Mouse (Mus musculus) G1E (cell line): ENCODE data around the gene Nos1. TPM values are rescaled to one million over a fixed set of nuclear protein-coding genes. Genes with fewer than 3 reads are reported as not detected.

Experiments
- ATAC-seq: 2 replicates; pipeline ENCODE4 v1.8.0; 2016; ENCODE audit warnings: mild to moderate bottlenecking; ENCODE audit not compliant: insufficient number of reproducible peaks, poor library complexity, low FRiP score, severe bottlenecking; ENCODE audit errors: extremely low read depth
- DNase-seq: peaks from one replicate; pipeline ENCODE4 v3.0.0; 2012; ENCODE audit warnings: low spot score
- H3K27me3 ChIP-seq: 2 replicates; pipeline ENCODE4 v1.6.1; 2012; ENCODE audit warnings: mild to moderate bottlenecking, low read length, inconsistent platforms; ENCODE audit not compliant: insufficient read depth
- H3K36me3 ChIP-seq: replicated peaks from 2 replicates; pipeline ENCODE3; 2012; ENCODE audit warnings: mild to moderate bottlenecking, inconsistent platforms
- H3K4me1 ChIP-seq: 2 replicates; pipeline ENCODE4 v1.6.1; 2012; ENCODE audit warnings: low read depth, low read length, inconsistent platforms, mixed read lengths; ENCODE audit not compliant: insufficient read depth
- H3K4me3 ChIP-seq: 2 replicates; pipeline ENCODE4 v1.5.1; 2012; ENCODE audit warnings: low read depth, mild to moderate bottlenecking, inconsistent platforms, low read length, moderate library complexity, mixed read lengths
- H3K9me3 ChIP-seq: replicated peaks from 2 replicates; pipeline ENCODE4 v1.6.1; 2012; ENCODE audit warnings: inconsistent platforms
- CTCF ChIP-seq: IDR thresholded peaks from 2 replicates; pipeline ENCODE4 v1.5.1; 2012; ENCODE audit warnings: low read depth, low read length, inconsistent platforms, mixed read lengths
- GATA1 ChIP-seq: IDR thresholded peaks from 2 replicates; pipeline ENCODE4 v1.6.1; 2012; ENCODE audit warnings: borderline replicate concordance, low read length, inconsistent platforms, mixed read lengths
- GATA2 ChIP-seq: IDR thresholded peaks from 2 replicates; pipeline ENCODE4 v1.6.1; 2012; ENCODE audit warnings: low read depth, low read length, inconsistent platforms, borderline replicate concordance
- POLR2AphosphoS5 ChIP-seq: IDR thresholded peaks from 2 replicates; pipeline ENCODE4 v1.6.1; 2012; ENCODE audit warnings: low read depth, low read length, inconsistent platforms; ENCODE audit not compliant: insufficient replicate concordance
- TAL1 ChIP-seq: conservative IDR thresholded peaks from 2 replicates; pipeline ENCODE4 v1.6.1; 2012; ENCODE audit warnings: low read depth, low read length, inconsistent platforms, mixed read lengths
- polyA plus RNA-seq: library from polyadenylated mRNA; stranded (reverse); fragments of >175 nt; gene quantifications from 2 replicates; pipeline ENCODE4 v1.2.3, GENCODE M21; 2012
- total RNA-seq, 2 experiments: library from RNA; stranded (forward) in 1 of 2; stranded (reverse) in 1 of 2; fragments of 200-1000 nt in 1 of 2; fragments of >200 nt in 1 of 2; fragmentation: Nextera tagmentation in 1 of 2; gene quantifications; 2 replicates each; pipeline ENCODE4 v1.2.3; 2014 to 2017

Nos1 gene
- total and polyA plus RNA-seq, 3 experiments = 0.05 TPM; not detected in 2

GRCm38 (mm10) chr5:117825336-117825735 lies 44.5 kb downstream of the Nos1 start:
- TF ChIP-seq CTCF (no peak), GATA1 (no peak), TAL1 (no peak), GATA2 (no peak), POLR2AphosphoS5 (no peak)
- Histone ChIP-seq H3K4me3 (no peak overlapping the region), H3K36me3 (no peaks in the 10 kb centered on the region), H3K27me3 (no peaks in the 10 kb centered on the region), H3K9me3 (peaks cover 85% of the 10 kb centered on the region), H3K4me1 (no peaks in the 10 kb centered on the region)
- DNase-seq (no peak), ATAC-seq (no peak)

DNA sequence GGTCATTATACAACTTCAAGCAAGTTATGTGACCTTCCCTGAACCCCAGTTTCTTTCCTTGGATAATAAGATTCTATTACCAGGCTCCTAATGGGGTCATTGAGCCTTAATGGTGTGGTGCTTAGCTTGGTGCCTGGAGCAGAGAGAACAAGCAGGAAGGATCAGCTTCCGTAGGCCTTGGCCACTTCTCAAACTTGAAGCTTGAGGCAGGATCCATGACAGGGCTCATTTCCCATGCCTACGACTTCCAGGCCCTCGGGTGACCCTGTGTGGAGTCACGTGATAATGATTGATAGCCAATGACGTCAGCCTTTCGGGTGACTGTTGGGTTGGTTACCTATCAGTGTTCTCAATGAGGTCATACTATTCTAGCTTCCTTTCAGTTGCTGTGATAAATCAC lies 46.5 kb downstream of the Nos1 start:
- no peaks in the 10 kb centered on the region for H3K36me3 ChIP-seq
- TF ChIP-seq GATA2 (no peak), TAL1 (no peak), GATA1 (no peak), CTCF (no peak), POLR2AphosphoS5 (no peak)
- H3K4me3 ChIP-seq = no peak overlapping the region
- H3K9me3 ChIP-seq = peaks cover 87% of the 10 kb centered on the region
- no peak for DNase-seq
- H3K4me1 ChIP-seq = no peaks in the 10 kb centered on the region
- no peaks in the 10 kb centered on the region for H3K27me3 ChIP-seq
- ATAC-seq = no peak

DNA sequence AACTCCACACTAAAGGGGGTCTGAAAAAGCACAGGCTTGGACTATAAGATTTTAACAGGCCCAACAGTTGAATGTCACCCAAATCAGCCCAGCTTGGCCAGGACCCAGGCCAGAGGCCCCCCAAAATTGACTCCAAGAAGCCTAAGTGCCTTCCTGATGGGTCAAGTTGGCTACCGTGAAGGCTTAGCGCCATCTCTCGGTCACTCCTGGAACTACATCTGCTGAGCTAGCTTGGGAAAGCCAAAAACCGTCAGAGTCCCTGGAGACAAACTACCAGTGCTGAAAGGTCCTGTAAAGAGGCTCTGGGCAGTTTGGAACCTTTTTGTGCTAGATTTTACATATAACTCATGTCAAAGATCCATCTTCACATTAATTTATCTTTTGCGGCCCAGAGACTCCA lies 56.1 kb downstream of the Nos1 start:
- Histone ChIP-seq H3K4me3 (no peak overlapping the region), H3K36me3 (no peaks in the 10 kb centered on the region), H3K4me1 (no peaks in the 10 kb centered on the region), H3K9me3 (peaks cover 86% of the 10 kb centered on the region), H3K27me3 (no peaks in the 10 kb centered on the region)
- no peak for TF ChIP-seq POLR2AphosphoS5
- no peak for TF ChIP-seq GATA1
- no peak for TF ChIP-seq GATA2
- no peak for TF ChIP-seq CTCF
- no peak for TF ChIP-seq TAL1
- DNase-seq (no peak), ATAC-seq (no peak)

- H3K4me3 ChIP-seq = no peak overlapping the region
- ATAC-seq = no peak
- no peaks in the 10 kb centered on the region for H3K36me3 ChIP-seq
- no peaks in the 10 kb centered on the region for H3K4me1 ChIP-seq
- H3K9me3 ChIP-seq = peaks cover 88% of the 10 kb centered on the region
- no peak for TF ChIP-seq TAL1
- no peak for TF ChIP-seq GATA1
- no peak for TF ChIP-seq GATA2
- no peak for TF ChIP-seq CTCF
- TF ChIP-seq POLR2AphosphoS5 = no peak
- no peak for DNase-seq
- H3K27me3 ChIP-seq = no peaks in the 10 kb centered on the region
Observed at GRCm38 (mm10) chr5:117837731-117838130, 56.9 kb downstream of the Nos1 start.

GRCm38 (mm10) chr5:117839501-117839900 lies 58.7 kb downstream of the Nos1 start:
- Histone ChIP-seq H3K9me3 (peaks cover 93% of the 10 kb centered on the region), H3K4me3 (no peak overlapping the region), H3K27me3 (no peaks in the 10 kb centered on the region), H3K36me3 (no peaks in the 10 kb centered on the region), H3K4me1 (no peaks in the 10 kb centered on the region)
- no peak for DNase-seq
- TF ChIP-seq GATA1 (no peak), CTCF (no peak), TAL1 (no peak), GATA2 (no peak), POLR2AphosphoS5 (no peak)
- no peak for ATAC-seq

- no peak for DNase-seq
- TF ChIP-seq GATA1 = no peak
- TF ChIP-seq GATA2 = no peak
- TF ChIP-seq POLR2AphosphoS5 = no peak
- TF ChIP-seq CTCF = no peak
- TF ChIP-seq TAL1 = no peak
- H3K36me3 ChIP-seq = no peaks in the 10 kb centered on the region
- ATAC-seq = no peak
- no peak overlapping the region for H3K4me3 ChIP-seq
- no peaks in the 10 kb centered on the region for H3K4me1 ChIP-seq
- peaks cover 91% of the 10 kb centered on the region for H3K9me3 ChIP-seq
- H3K27me3 ChIP-seq = no peaks in the 10 kb centered on the region
Observed at GRCm38 (mm10) chr5:117840203-117840602, 59.4 kb downstream of the Nos1 start.

- H3K4me3 ChIP-seq = no peak overlapping the region
- no peaks in the 10 kb centered on the region for H3K4me1 ChIP-seq
- TF ChIP-seq GATA1 (no peak), TAL1 (no peak)
- H3K9me3 ChIP-seq = peaks cover 91% of the 10 kb centered on the region
- DNase-seq (no peak), ATAC-seq (no peak)
- H3K27me3 ChIP-seq = no peaks in the 10 kb centered on the region
- H3K36me3 ChIP-seq = no peaks in the 10 kb centered on the region
Observed at GRCm38 (mm10) chr5:117840988-117841387, 60.2 kb downstream of the Nos1 start.
